Mouse (Mus musculus): ENCODE measurements around the gene 6030408B16Rik. TPM values are rescaled to one million over a fixed set of nuclear protein-coding genes. Genes with fewer than 3 reads are reported as not detected.

6030408B16Rik gene
- polyA plus RNA-seq, 1 experiment from 2014 or later: 0.17 TPM

DNA sequence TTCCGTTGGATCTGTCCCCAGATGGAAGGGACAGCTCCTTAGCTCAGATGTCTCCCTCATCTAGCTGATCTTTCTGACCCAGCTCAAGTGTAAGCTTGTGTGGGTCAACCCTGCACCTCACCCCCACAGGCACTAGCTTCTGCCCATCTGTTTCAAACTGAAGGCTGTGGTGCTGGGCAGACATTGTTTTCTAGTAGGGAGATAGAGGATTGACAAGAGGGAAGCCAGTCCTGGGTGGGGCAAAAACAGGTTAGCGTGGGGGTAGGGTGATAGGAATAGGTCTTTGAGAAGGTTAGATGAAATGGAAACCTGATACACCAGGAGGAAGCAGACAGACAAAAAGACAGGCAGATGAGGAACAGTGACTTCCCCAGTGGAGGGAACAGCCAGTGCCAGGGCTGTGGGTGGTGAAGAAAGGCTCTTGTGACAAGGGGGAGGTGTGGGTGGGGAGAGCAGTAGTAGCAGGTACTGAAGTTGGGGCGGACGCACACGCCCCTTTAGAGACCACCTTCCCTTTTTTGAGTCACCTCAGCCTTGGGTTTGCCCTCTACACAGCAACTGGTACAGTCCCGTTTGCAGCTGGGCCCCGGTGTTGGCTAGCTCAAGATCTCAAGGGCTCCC lies 37.1 kb upstream of the 6030408B16Rik start:
- no peak overlapping the region for H3K4me2 ChIP-seq
- no peak overlapping the region for H3K27ac ChIP-seq
- no peaks in the 10 kb centered on the region for H3K9me3 ChIP-seq (replicated peaks)
- no peaks in the 10 kb centered on the region for H3K36me3 ChIP-seq
- peaks cover 20% of the 10 kb centered on the region for H3K4me1 ChIP-seq
- peaks cover 59% of the 10 kb centered on the region for H3K27me3 ChIP-seq (replicated peaks)
- 68% methylated on average over 7 of the region's 7 CpGs for WGBS (ENCODE audit: insufficient replicate concordance)
- no peak overlapping the region for H3K9ac ChIP-seq
- H3K4me3 ChIP-seq: no peak overlapping the region
- no peak for ATAC-seq

DNA sequence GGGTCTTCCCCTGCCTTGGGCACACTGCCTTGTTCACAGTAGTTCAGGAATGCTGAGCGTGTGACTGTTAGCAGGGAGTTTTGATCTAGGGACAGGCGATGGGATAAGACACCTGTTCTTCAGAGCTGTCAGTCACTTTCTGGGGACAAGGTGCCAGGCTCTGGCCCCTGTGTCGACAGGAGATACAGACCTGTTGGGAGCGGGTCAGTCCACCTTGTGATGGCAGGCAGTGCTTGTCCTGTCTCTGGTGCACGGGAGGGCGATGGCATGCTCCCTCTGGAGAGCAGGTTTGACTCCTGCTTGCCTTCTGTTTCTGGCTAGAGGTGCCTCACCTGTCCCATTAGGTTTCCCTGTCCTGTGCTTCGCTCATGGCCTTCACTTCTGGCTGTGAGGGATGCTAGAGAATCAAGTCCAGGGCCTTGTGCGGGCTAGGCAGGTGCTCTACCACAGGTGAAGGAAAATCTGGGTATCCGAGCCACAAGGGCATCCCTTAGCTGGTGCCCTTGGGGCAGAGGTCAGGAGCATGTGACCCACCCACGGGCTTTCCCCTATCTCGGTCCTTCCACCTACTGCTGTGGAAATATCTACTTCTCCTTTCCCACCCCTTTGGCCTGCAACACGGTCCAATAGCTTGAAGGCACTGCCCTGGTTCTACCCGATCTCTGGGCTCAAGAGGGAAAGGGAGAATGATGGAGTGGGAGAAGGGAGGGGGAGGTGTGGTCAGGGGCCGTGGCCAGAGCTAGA lies 36.4 kb upstream of the 6030408B16Rik start:
- no peak overlapping the region for H3K4me2 ChIP-seq
- no peaks in the 10 kb centered on the region for H3K9me3 ChIP-seq (replicated peaks)
- no peaks in the 10 kb centered on the region for H3K36me3 ChIP-seq
- ATAC-seq: no peak
- 53% methylated on average over 14 of the region's 14 CpGs for whole genome bisulfite sequencing (ENCODE audit: insufficient replicate concordance)
- H3K27ac ChIP-seq: no peak overlapping the region
- peaks cover 27% of the 10 kb centered on the region for H3K4me1 ChIP-seq
- H3K4me3 ChIP-seq: no peak overlapping the region
- peaks cover 57% of the 10 kb centered on the region for H3K27me3 ChIP-seq (replicated peaks)
- H3K9ac ChIP-seq: no peak overlapping the region

DNA sequence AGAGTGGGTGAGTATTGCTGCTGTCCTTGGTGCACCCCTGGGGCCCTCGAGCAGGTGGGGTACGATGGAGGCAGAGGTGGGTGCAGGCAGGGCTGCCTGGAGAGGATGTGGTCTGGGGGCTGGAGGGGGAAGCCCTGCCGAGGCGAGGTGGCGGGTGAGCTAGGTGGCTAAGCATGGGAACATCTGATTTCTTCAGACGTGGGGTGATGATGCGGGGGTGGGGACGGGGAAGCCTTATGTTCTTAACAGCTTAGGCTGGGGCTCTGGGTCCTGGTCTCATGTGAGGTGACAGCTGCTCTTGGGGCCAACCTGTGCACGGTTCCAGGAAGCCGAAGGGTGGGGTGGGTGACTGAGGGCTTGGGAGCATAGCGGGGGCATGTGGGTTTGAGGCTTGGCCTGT lies 34.6 kb upstream of the 6030408B16Rik start:
- no peak overlapping the region for H3K4me3 ChIP-seq
- H3K4me2 ChIP-seq: no peak overlapping the region
- no peaks in the 10 kb centered on the region for H3K9me3 ChIP-seq (replicated peaks)
- H3K27ac ChIP-seq: no peak overlapping the region
- peaks cover 42% of the 10 kb centered on the region for H3K27me3 ChIP-seq (replicated peaks)
- peaks cover 40% of the 10 kb centered on the region for H3K4me1 ChIP-seq
- ATAC-seq: no peak
- WGBS (ENCODE audit: insufficient replicate concordance): 44% methylated on average over 11 of the region's 11 CpGs
- no peak overlapping the region for H3K9ac ChIP-seq
- no peaks in the 10 kb centered on the region for H3K36me3 ChIP-seq

DNA sequence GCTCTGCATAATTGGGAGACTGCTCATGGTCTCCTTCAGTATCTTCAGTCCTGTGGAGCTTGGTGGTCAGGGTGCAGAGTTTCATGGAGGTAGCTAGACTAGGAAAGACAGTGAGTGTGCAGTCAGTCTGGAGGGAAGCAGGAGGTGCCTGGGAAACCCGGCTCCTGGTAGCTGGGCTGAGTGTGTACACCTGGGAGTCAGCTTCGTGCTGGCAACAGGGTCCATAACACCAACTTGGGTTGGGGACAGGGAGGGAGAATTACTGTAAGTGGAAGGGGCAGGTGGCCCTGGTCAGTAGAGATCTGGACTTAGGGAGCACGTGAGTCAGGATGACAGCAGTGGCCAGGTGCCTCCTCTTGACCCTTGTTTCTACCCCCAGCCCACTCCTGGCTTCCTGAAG lies 33.1 kb upstream of the 6030408B16Rik start:
- Histone ChIP-seq H3K4me3 (no peak overlapping the region), H3K27ac (no peak overlapping the region), H3K4me1 (peaks cover 29% of the 10 kb centered on the region), H3K9ac (no peak overlapping the region), H3K9me3 (replicated peaks) (no peaks in the 10 kb centered on the region), H3K4me2 (no peak overlapping the region), H3K27me3 (replicated peaks) (peaks cover 34% of the 10 kb centered on the region), H3K36me3 (no peaks in the 10 kb centered on the region)
- WGBS (ENCODE audit: insufficient replicate concordance): 75% methylated on average over 3 of the region's 3 CpGs
- ATAC-seq: no peak

DNA sequence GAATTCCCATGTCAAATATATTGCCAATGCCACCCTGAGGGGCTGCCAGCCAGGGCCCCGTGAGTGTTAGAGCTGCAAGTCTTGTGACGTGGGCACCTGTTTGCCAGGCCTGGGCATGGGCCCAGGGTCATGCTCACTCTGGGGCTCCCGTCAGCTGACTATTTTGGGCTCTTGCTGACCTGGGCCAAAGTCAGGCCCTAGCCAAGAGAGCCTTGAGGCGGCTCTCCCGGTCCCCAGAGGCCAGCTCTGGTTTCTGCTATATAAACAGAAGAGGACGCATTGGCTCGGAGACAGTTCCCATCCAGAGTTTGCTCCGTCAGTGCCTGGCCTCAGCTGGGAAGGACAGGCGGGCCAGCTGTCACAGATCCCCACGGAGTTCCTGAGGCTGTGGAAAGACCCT lies 32.6 kb upstream of the 6030408B16Rik start:
- 60% methylated on average over 10 of the region's 10 CpGs for WGBS (ENCODE audit: insufficient replicate concordance)
- H3K4me3 ChIP-seq: no peak overlapping the region
- peaks cover 35% of the 10 kb centered on the region for H3K27me3 ChIP-seq (replicated peaks)
- H3K4me1 ChIP-seq: peaks cover 29% of the 10 kb centered on the region
- H3K9ac ChIP-seq: no peak overlapping the region
- no peak overlapping the region for H3K27ac ChIP-seq
- H3K9me3 ChIP-seq (replicated peaks): no peaks in the 10 kb centered on the region
- ATAC-seq: no peak
- H3K36me3 ChIP-seq: no peaks in the 10 kb centered on the region
- H3K4me2 ChIP-seq: no peak overlapping the region

DNA sequence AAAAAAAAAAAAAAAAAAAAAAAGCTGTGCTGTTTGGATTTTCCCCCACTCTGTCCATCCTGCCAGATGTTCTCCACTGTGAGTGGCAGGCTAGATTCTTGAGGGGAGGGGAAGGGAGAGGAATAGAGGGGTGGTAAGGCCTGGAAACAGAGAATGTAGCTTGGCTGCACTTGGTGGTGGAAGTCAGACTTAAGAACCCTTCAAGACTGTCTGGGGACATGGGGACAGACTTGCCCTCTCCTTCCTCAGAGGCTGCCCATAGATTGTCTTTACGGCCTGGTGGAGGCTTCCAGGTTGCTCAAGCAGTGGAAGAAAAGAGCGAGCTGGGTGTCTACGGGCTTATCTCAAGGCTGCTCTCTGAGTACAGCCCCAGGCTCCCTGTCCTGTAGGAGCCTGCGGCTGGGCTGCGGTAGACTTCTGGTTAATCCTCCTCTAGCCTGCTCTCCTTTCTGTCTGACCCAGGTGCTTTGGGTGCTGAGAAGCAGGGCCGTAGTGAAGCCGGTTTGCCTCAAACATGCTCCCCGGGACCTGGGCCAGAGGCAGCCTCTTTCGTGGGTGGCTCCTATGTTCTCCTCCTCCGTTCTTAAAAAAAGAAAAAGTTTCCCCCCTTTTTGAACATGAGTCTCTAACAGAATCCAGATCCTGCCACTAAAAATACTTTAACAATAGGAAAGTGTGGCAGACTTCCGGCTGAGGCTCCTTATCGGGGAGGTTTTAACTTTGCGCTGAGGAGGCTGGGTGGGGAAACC lies 32.0 kb upstream of the 6030408B16Rik start:
- Histone ChIP-seq H3K4me2 (peak overlapping the region; percentile 45), H3K9ac (0 out of 2 replicates have a peak overlapping the region, but pooled peaks have one; percentile 28), H3K9me3 (replicated peaks) (no peaks in the 10 kb centered on the region), H3K36me3 (no peaks in the 10 kb centered on the region), H3K4me3 (no peak overlapping the region), H3K27me3 (replicated peaks) (peaks cover 35% of the 10 kb centered on the region), H3K27ac (peak overlapping the region; percentile 39), H3K4me1 (peaks cover 35% of the 10 kb centered on the region)
- WGBS (ENCODE audit: insufficient replicate concordance): 25% methylated on average over 13 of the region's 13 CpGs
- ATAC-seq: no peak

DNA sequence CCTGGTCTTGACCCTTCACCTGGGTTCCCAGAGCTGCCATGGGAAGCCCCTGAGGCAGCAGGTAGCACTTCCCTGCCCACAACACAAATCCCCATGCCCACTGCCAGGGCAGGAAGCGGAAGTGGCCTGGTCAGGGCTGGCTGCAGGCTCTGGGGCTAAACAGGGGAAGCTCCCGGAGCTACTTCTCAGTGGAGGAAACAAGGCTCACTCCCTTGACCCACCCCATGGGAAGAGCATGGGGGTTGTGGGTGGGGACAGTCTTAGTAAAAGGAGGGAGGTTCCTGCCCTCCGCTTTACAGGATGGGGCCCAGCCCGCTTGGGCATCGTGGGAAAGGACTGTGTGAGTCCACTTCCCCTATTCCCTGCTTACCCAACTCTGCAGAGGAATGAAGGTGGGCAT lies 30.5 kb upstream of the 6030408B16Rik start:
- H3K36me3 ChIP-seq: no peaks in the 10 kb centered on the region
- 25% methylated on average over 5 of the region's 5 CpGs for WGBS (ENCODE audit: insufficient replicate concordance)
- peaks cover 44% of the 10 kb centered on the region for H3K27me3 ChIP-seq (replicated peaks)
- no peak for ATAC-seq
- no peak overlapping the region for H3K9ac ChIP-seq
- peaks cover 44% of the 10 kb centered on the region for H3K4me1 ChIP-seq
- H3K9me3 ChIP-seq (replicated peaks): no peaks in the 10 kb centered on the region
- H3K4me3 ChIP-seq: no peak overlapping the region
- no peak overlapping the region for H3K4me2 ChIP-seq
- H3K27ac ChIP-seq: peak overlapping the region; percentile 15; the same call in 1 of the 2 replicates

DNA sequence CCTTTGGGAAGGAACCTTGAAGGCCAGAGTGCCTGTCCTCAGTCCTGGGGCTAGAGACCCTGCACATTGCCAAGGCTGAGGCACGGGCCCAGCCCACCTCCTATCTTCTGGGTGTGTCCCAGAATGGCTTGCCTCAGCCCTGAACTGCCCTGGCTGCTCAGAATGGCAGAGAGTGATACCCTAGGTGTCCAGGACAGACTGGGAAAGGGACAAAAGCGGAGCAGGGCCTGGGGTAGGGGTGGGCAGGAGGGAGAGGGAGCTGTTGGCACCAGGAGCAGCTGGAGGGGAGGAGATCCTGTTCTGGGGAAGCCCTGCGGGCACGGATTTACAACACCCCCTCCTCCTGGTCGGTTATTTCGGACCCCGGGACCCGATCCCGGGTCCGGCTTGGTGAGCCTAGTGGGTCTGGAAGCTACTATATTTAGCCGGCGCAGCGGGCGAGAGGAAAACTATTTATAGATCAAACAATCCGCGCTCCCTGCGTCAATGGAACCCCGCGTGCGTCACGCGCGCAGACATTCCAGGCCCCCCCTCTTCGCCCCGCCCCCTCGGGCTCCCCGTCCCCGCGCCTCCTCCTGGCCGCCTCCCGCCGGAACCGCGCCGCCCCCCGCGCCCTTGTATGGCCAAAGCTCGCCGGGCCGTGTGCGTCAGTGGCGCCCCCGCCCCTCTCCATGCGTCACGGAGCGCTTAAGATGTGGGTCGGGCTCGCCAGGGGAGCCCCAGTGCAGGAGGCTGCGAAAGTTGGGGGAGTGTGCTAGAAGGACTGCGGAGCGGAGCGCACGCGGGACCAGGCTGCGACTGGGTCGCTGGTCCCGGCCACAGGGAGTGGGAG lies 26.7 kb upstream of the 6030408B16Rik start:
- Histone ChIP-seq H3K4me3 (peak overlapping the region; percentile 52), H3K4me1 (peaks cover 34% of the 10 kb centered on the region), H3K27ac (no peak overlapping the region), H3K36me3 (peaks cover 4% of the 10 kb centered on the region; the same call in 1 of the 2 replicates), H3K27me3 (replicated peaks) (peaks cover 57% of the 10 kb centered on the region), H3K9me3 (replicated peaks) (no peaks in the 10 kb centered on the region), H3K4me2 (peak overlapping the region; percentile 74), H3K9ac (peak overlapping the region; percentile 48; the same call in 1 of the 2 replicates)
- under 1% methylated on average over 57 of the region's 57 CpGs for WGBS (ENCODE audit: insufficient replicate concordance)
- ATAC-seq: peak; percentile 69

DNA sequence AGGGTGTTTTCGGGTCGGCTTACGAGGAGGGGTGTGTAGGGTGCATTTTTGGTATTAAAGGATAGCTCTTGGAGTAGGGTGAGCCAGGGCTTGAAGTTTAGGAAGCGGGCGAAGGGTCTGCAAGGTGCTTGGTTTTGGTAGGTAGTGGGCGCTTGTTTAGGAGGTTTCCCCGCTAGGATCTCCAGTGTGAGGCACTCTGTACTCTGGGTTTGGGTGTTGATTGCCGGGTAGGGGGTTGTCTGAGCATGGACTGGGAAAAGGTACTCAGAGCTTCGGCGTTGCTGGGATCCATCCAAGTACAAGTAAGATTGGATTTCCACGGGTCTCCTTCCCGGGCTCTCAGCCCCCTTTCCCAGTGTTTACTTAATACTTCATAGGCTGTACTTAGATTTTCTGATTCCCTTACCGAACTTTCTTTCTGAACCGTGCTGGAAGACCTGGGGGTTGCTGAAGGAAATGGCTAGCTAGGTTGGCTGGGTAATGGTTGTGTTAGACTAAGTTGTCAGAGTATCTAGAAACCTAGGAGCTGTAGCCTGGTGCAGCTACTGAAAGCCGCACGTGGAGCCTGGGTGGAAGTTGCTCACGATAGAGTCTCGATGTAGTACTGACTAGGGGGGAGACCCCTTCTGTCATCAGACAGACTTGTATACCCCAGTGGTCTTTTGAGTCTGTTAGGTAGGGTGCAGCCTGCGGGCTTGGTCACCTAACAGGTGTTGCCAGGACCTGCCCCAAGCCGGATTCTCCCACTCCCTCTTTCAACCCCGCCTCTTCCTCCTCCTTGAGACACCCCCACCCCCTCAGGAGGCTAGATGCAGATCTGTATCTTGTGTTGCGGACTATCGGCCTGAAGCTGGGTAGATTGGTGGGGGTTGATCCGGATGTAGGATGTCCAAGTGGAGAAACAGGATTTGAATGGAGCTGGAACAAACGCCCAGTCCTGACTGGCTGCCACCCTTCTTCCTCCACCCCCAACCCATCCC lies 25.7 kb upstream of the 6030408B16Rik start:
- WGBS (ENCODE audit: insufficient replicate concordance): 2% methylated on average over 25 of the region's 25 CpGs
- Histone ChIP-seq H3K27me3 (replicated peaks) (peaks cover 57% of the 10 kb centered on the region), H3K9ac (peak overlapping the region; percentile 48; the same call in 1 of the 2 replicates), H3K9me3 (replicated peaks) (no peaks in the 10 kb centered on the region), H3K4me2 (peak overlapping the region; percentile 74), H3K4me1 (peaks cover 24% of the 10 kb centered on the region), H3K27ac (no peak overlapping the region), H3K36me3 (peaks cover 4% of the 10 kb centered on the region; the same call in 1 of the 2 replicates), H3K4me3 (peak overlapping the region; percentile 52)
- ATAC-seq: no peak

DNA sequence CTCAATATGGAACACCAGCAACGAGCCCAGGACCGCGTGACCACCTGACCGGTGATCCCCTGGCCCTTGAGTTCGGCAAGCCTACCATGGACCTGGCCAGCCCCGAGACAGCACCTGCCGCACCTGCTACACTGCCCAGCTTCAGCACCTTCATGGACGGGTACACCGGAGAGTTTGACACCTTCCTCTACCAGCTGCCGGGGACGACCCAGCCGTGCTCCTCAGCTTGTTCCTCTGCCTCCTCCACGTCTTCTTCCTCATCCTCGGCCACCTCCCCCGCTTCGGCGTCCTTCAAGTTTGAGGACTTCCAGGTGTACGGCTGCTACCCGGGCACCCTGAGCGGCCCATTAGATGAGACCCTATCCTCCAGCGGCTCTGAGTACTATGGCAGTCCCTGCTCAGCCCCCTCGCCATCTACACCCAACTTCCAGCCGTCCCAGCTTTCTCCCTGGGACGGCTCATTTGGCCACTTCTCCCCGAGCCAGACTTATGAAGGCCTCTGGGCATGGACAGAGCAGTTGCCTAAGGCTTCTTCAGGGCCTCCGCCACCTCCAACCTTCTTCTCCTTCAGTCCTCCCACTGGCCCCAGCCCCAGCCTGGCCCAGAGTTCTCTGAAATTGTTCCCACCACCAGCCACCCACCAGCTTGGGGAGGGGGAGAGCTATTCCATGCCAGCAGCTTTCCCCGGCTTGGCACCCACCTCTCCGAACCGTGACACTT lies 22.8 kb upstream of the 6030408B16Rik start:
- 78% methylated on average over 29 of the region's 29 CpGs for WGBS (ENCODE audit: insufficient replicate concordance)
- no peak overlapping the region for H3K4me3 ChIP-seq
- no peaks in the 10 kb centered on the region for H3K9me3 ChIP-seq (replicated peaks)
- H3K4me2 ChIP-seq: no peak overlapping the region
- no peak overlapping the region for H3K9ac ChIP-seq
- H3K27me3 ChIP-seq (replicated peaks): peaks cover 44% of the 10 kb centered on the region
- no peak overlapping the region for H3K27ac ChIP-seq
- ATAC-seq: no peak
- peaks cover 17% of the 10 kb centered on the region for H3K4me1 ChIP-seq
- H3K36me3 ChIP-seq: peaks cover 4% of the 10 kb centered on the region; the same call in 1 of the 2 replicates

All from liver, embryonic 12.5 days (tissue).